Mouse (Mus musculus): ENCODE data around the gene Lap3.
A peak's percentile ranks its signal among the peaks of the same experiment; 100 is the strongest.

The Lap3 gene

GRCm38 (mm10) chr5:45496479-45496878, 3.3 kb downstream of the Lap3 start:
- DNase-seq, result no peak

- no peak for DNase-seq
Observed at GRCm38 (mm10) chr5:45496930-45497550, 3.9 kb downstream of the Lap3 start.

- DNase-seq, result no peak
Observed at GRCm38 (mm10) chr5:45497564-45497963, 4.4 kb downstream of the Lap3 start.

- no peak for DNase-seq
Observed at GRCm38 (mm10) chr5:45510071-45510470, 16.9 kb downstream of the Lap3 start.

- no peak for DNase-seq
Observed at GRCm38 (mm10) chr5:45512908-45513307, 19.7 kb downstream of the Lap3 start.

GRCm38 (mm10) chr5:45513511-45513910, 20.3 kb downstream of the Lap3 start:
- no peak for DNase-seq

GRCm38 (mm10) chr5:45514599-45514998, 21.4 kb downstream of the Lap3 start:
- DNase-seq, result no peak

GRCm38 (mm10) chr5:45515151-45515743, 22.1 kb downstream of the Lap3 start:
- DNase-seq, result no peak

- DNase-seq, result peak; percentile 94
Observed at GRCm38 (mm10) chr5:45519960-45520808, 27.0 kb downstream of the Lap3 start, which contains the start of gene Med28. Med28 (plus strand) TSS chr5:45520229.

- DNase-seq, result no peak
Observed at GRCm38 (mm10) chr5:45520809-45521110, 27.6 kb downstream of the Lap3 start.

- no peak for DNase-seq
Observed at GRCm38 (mm10) chr5:45521601-45522000, 28.4 kb downstream of the Lap3 start.

GRCm38 (mm10) chr5:45525101-45525500, 31.9 kb downstream of the Lap3 start:
- DNase-seq, result no peak

GRCm38 (mm10) chr5:45526338-45526737, 33.2 kb downstream of the Lap3 start:
- DNase-seq, result no peak

- no peak for DNase-seq
Observed at GRCm38 (mm10) chr5:45529696-45530095, 36.5 kb downstream of the Lap3 start.

GRCm38 (mm10) chr5:45534319-45535098, 41.3 kb downstream of the Lap3 start:
- DNase-seq, result peak; percentile 81

- DNase-seq, result no peak
Observed at GRCm38 (mm10) chr5:45535177-45535576, 42.0 kb downstream of the Lap3 start.

- DNase-seq, result peak; percentile 21
Observed at GRCm38 (mm10) chr5:45539502-45539901, 46.3 kb downstream of the Lap3 start.

GRCm38 (mm10) chr5:45543374-45543773, 50.2 kb downstream of the Lap3 start:
- peak; percentile 22 for DNase-seq

- DNase-seq, result no peak
Observed at GRCm38 (mm10) chr5:45549586-45549985, 56.4 kb downstream of the Lap3 start.
